Mouse (Mus musculus): ENCODE measurements at regions not wholly inside any gene's neighbourhood (a gene's known extent, or its start where the extent isn't known, plus 50 kb on each side); places are given as distances from the start of the nearest gene placed in this dataset.

DNA sequence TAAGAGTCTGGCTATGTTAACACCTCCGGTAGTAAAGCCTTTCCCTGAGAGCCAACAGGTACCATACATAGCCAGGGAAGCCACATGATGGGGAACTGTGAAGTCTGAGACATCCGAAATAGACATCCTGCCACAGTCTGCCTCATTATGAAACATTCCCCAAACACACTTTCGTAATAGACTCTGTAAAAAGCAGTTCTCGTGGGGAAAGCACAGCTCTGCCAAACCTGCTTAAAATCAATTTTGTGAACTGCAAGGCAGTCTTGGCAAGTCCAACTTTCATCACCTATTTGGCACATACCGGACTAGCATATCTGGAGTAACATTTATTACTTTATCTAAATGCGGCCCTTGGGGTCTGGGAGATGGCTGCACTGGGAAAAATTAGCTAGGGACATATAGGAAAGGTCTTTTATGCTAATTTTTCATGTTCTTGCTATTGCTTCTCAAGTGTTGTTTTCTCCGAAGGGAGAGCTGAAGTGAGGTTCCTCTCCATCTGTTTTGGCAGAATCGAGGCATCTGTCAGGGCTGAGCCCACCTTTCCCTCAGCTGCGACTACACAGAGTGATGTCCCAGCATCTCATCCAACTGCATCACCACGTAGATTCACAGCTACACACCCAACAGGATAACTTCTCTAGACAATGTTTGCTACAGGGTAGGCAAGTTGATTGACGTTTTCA, 86.8 kb upstream of the Phactr1 start:
- Histone ChIP-seq H3K4me1 (ENCODE audit: control insufficient read depth, insufficient read depth, low read depth, low read length) (no peaks in the 10 kb centered on the region), H3K9me3 (ENCODE audit: control insufficient read depth, low read length) (no peaks in the 10 kb centered on the region), H3K4me2 (ENCODE audit: low read length) (no peak overlapping the region), H3K27ac (ENCODE audit: low read depth, low read length) (no peak overlapping the region), H3K4me3 (ENCODE audit: low read length) (no peak overlapping the region), H3K27me3 (replicated peaks; ENCODE audit: control insufficient read depth, insufficient read depth, low read length) (no peaks in the 10 kb centered on the region), H3K9ac (ENCODE audit: low read depth, low read length) (no peak overlapping the region), H3K36me3 (ENCODE audit: control insufficient read depth, insufficient read depth, low read length) (no peaks in the 10 kb centered on the region)
- no peak for ATAC-seq
- 85% methylated on average over 11 of the region's 11 CpGs for WGBS

DNA sequence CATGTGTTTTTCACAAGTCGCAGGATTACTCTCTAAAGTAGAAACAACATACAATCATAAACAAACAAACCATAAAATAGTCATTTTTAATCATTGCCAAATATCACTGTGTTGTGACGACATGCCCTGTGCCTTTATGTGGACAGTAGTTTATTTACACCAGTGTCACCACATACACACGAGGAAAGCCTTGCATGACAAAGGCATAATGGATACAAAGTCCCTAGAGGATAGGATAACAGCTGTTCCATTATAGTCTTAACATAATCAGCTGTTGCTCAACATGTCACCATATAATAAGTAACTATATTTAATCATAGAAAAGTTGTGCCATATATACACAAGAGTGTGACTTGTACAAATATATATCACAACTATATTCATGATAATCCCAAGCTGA, 85.2 kb upstream of the Phactr1 start:
- Histone ChIP-seq H3K9ac (ENCODE audit: low read depth, low read length) (no peak overlapping the region), H3K36me3 (ENCODE audit: control insufficient read depth, insufficient read depth, low read length) (no peaks in the 10 kb centered on the region), H3K4me2 (ENCODE audit: low read length) (no peak overlapping the region), H3K9me3 (ENCODE audit: control insufficient read depth, low read length) (no peaks in the 10 kb centered on the region), H3K27ac (ENCODE audit: low read depth, low read length) (no peak overlapping the region), H3K4me1 (ENCODE audit: control insufficient read depth, insufficient read depth, low read depth, low read length) (no peaks in the 10 kb centered on the region), H3K4me3 (ENCODE audit: low read length) (no peak overlapping the region), H3K27me3 (replicated peaks; ENCODE audit: control insufficient read depth, insufficient read depth, low read length) (no peaks in the 10 kb centered on the region)
- 51% methylated on average over 3 of the region's 3 CpGs for WGBS
- no peak for ATAC-seq

- no peak overlapping the region for H3K4me3 ChIP-seq (ENCODE audit: low read length)
- H3K9ac ChIP-seq (ENCODE audit: low read depth, low read length): no peak overlapping the region
- no peaks in the 10 kb centered on the region for H3K36me3 ChIP-seq (ENCODE audit: control insufficient read depth, insufficient read depth, low read length)
- no peak overlapping the region for H3K27ac ChIP-seq (ENCODE audit: low read depth, low read length)
- H3K27me3 ChIP-seq (replicated peaks; ENCODE audit: control insufficient read depth, insufficient read depth, low read length): no peaks in the 10 kb centered on the region
- 82% methylated on average over 3 of the region's 3 CpGs for WGBS
- ATAC-seq: no peak
- H3K4me1 ChIP-seq (ENCODE audit: control insufficient read depth, insufficient read depth, low read depth, low read length): no peaks in the 10 kb centered on the region
- no peaks in the 10 kb centered on the region for H3K9me3 ChIP-seq (ENCODE audit: control insufficient read depth, low read length)
- H3K4me2 ChIP-seq (ENCODE audit: low read length): no peak overlapping the region
Measured at GRCm38 (mm10) chr13:42597781-42598180, 82.6 kb upstream of the Phactr1 start.

- Histone ChIP-seq H3K4me3 (ENCODE audit: low read length) (no peak overlapping the region), H3K27ac (ENCODE audit: low read depth, low read length) (no peak overlapping the region), H3K4me2 (ENCODE audit: low read length) (no peak overlapping the region), H3K4me1 (ENCODE audit: control insufficient read depth, insufficient read depth, low read depth, low read length) (no peaks in the 10 kb centered on the region), H3K9me3 (ENCODE audit: control insufficient read depth, low read length) (no peaks in the 10 kb centered on the region), H3K36me3 (ENCODE audit: control insufficient read depth, insufficient read depth, low read length) (no peaks in the 10 kb centered on the region), H3K9ac (ENCODE audit: low read depth, low read length) (no peak overlapping the region), H3K27me3 (replicated peaks; ENCODE audit: control insufficient read depth, insufficient read depth, low read length) (no peaks in the 10 kb centered on the region)
- 81% methylated on average over 4 of the region's 4 CpGs for WGBS
- ATAC-seq: no peak
Measured at GRCm38 (mm10) chr13:42603308-42603707, 77.1 kb upstream of the Phactr1 start.

DNA sequence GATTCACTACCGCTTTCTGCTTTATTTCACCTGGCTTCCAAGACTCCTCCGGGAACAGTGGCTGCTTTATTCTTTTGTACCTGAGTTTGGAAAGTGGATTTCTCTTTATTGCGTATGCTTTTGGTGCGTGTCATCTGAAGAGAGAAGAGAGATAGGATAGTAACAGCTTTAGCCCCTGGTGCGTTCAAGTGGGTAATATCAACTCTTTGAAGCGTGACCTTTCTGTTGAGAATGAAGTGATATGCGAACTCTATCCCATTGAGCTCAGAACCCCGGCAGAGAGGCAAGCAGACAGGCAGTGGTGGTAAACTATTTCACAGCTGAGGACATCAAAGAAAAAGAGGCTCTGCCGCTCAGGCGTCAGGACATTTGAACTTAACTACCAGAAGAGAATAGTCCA, 72.7 kb upstream of the Phactr1 start:
- no peak overlapping the region for H3K4me2 ChIP-seq (ENCODE audit: low read length)
- WGBS: 55% methylated on average over 10 of the region's 10 CpGs

GRCm38 (mm10) chr13:42608963-42609362, 71.5 kb upstream of the Phactr1 start:
- Histone ChIP-seq H3K4me1 (ENCODE audit: control insufficient read depth, insufficient read depth, low read depth, low read length) (no peaks in the 10 kb centered on the region), H3K4me3 (ENCODE audit: low read length) (no peak overlapping the region), H3K27ac (ENCODE audit: low read depth, low read length) (no peak overlapping the region), H3K9me3 (ENCODE audit: control insufficient read depth, low read length) (no peaks in the 10 kb centered on the region), H3K36me3 (ENCODE audit: control insufficient read depth, insufficient read depth, low read length) (no peaks in the 10 kb centered on the region), H3K4me2 (ENCODE audit: low read length) (no peak overlapping the region), H3K9ac (ENCODE audit: low read depth, low read length) (no peak overlapping the region), H3K27me3 (replicated peaks; ENCODE audit: control insufficient read depth, insufficient read depth, low read length) (no peaks in the 10 kb centered on the region)
- 31% methylated on average over 4 of the region's 4 CpGs for WGBS
- ATAC-seq: no peak

More for the DNA sequence above, 72.7 kb upstream of the Phactr1 start:
- no peak overlapping the region for H3K9ac ChIP-seq (ENCODE audit: low read depth, low read length)
- no peaks in the 10 kb centered on the region for H3K9me3 ChIP-seq (ENCODE audit: control insufficient read depth, low read length)
- no peaks in the 10 kb centered on the region for H3K27me3 ChIP-seq (replicated peaks; ENCODE audit: control insufficient read depth, insufficient read depth, low read length)
- H3K4me1 ChIP-seq (ENCODE audit: control insufficient read depth, insufficient read depth, low read depth, low read length): no peaks in the 10 kb centered on the region
- no peaks in the 10 kb centered on the region for H3K36me3 ChIP-seq (ENCODE audit: control insufficient read depth, insufficient read depth, low read length)
- H3K4me3 ChIP-seq (ENCODE audit: low read length): no peak overlapping the region
- H3K27ac ChIP-seq (ENCODE audit: low read depth, low read length): no peak overlapping the region
- no peak for ATAC-seq

DNA sequence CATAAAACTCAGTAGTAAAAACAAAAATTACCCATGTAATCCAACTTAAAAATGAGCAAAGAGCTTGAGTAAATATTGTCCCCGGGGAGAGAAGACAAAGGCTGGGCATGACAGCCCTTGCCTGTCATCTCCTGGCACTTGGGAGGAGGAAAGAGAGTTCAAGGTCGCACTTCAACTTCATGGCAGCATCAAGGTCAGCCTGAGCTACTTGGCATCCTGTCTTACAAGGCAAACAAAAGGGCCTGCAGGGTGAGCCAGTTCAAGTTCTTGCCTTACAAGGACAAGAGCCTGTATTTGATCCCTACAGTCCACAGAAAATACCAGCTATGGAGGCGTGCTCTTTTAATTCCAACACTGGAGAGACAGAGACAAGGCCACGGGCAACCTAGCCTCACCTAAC, 67.1 kb upstream of the Phactr1 start:
- 92% methylated on average over 4 of the region's 4 CpGs for WGBS
- Histone ChIP-seq H3K9ac (ENCODE audit: low read depth, low read length) (no peak overlapping the region), H3K9me3 (ENCODE audit: control insufficient read depth, low read length) (no peaks in the 10 kb centered on the region), H3K4me1 (ENCODE audit: control insufficient read depth, insufficient read depth, low read depth, low read length) (no peaks in the 10 kb centered on the region), H3K4me3 (ENCODE audit: low read length) (no peak overlapping the region), H3K27ac (ENCODE audit: low read depth, low read length) (no peak overlapping the region), H3K27me3 (replicated peaks; ENCODE audit: control insufficient read depth, insufficient read depth, low read length) (no peaks in the 10 kb centered on the region), H3K36me3 (ENCODE audit: control insufficient read depth, insufficient read depth, low read length) (no peaks in the 10 kb centered on the region), H3K4me2 (ENCODE audit: low read length) (no peak overlapping the region)
- no peak for ATAC-seq

DNA sequence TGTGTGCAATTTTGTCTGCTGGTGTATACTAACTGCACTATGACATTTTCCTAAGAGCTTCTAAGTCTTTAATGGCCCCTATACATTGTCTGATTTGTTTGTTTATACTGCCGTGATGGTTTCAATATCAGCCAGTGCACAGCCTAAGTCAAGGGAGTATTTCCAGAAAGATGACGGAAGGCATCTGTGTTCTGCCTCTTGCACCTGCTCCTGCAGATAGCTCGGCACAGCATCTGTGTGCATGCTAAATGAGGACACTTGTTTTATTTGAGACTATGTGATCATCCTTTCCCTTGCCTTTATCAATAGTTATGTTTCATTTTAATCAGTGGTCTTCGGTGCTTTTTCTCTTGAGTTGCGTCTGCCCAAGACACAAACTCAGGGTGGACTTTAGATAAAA, 64.6 kb upstream of the Phactr1 start:
- Histone ChIP-seq H3K9me3 (ENCODE audit: control insufficient read depth, low read length) (no peaks in the 10 kb centered on the region), H3K27ac (ENCODE audit: low read depth, low read length) (no peak overlapping the region), H3K36me3 (ENCODE audit: control insufficient read depth, insufficient read depth, low read length) (no peaks in the 10 kb centered on the region), H3K4me3 (ENCODE audit: low read length) (no peak overlapping the region), H3K9ac (ENCODE audit: low read depth, low read length) (no peak overlapping the region), H3K27me3 (replicated peaks; ENCODE audit: control insufficient read depth, insufficient read depth, low read length) (no peaks in the 10 kb centered on the region), H3K4me2 (ENCODE audit: low read length) (no peak overlapping the region), H3K4me1 (ENCODE audit: control insufficient read depth, insufficient read depth, low read depth, low read length) (no peaks in the 10 kb centered on the region)
- no peak for ATAC-seq
- WGBS: 86% methylated on average over 5 of the region's 5 CpGs

DNA sequence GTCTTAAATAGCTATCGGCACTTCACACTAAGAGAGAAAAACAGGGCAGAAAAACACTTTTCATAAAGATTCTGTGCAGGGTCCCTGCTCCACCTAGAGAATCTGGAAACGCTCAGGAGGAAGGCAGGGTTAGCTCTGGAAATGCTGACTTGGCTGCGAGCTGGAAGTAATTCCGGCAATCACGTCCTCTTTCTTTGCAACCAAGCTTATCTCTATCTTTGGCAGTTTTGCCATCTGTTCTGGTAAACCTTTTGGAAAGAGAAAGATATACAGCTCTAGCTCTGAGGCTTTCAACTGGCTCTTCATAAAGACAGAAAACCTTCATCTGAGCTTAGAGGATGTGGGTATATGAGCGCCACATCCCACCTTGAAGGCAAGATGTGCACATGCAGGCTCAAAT, 63.2 kb upstream of the Phactr1 start:
- 95% methylated on average over 6 of the region's 6 CpGs for WGBS
- no peaks in the 10 kb centered on the region for H3K9me3 ChIP-seq (ENCODE audit: control insufficient read depth, low read length)
- no peak overlapping the region for H3K9ac ChIP-seq (ENCODE audit: low read depth, low read length)
- H3K27ac ChIP-seq (ENCODE audit: low read depth, low read length): no peak overlapping the region
- ATAC-seq: no peak
- H3K4me1 ChIP-seq (ENCODE audit: control insufficient read depth, insufficient read depth, low read depth, low read length): no peaks in the 10 kb centered on the region
- H3K27me3 ChIP-seq (replicated peaks; ENCODE audit: control insufficient read depth, insufficient read depth, low read length): no peaks in the 10 kb centered on the region
- no peak overlapping the region for H3K4me3 ChIP-seq (ENCODE audit: low read length)
- H3K36me3 ChIP-seq (ENCODE audit: control insufficient read depth, insufficient read depth, low read length): no peaks in the 10 kb centered on the region
- H3K4me2 ChIP-seq (ENCODE audit: low read length): no peak overlapping the region

DNA sequence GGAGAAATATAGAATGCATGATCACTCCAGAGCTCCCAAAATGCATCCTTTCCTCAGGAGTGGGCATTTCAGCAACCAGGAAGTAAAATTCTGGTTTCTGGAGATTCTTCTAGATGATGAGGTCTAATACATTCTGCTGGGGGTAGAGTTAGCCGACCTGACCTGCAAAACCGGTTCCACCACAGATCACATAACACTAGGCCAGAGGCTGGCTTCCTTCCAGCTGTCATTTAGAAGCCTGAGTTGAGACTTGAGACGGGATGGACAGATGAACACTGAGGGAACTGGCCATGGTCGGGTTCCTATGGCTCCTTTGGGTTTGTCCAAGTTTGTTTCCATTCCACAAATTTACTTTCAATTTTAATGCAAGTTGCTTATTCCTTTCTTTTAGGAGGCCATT, 62.6 kb upstream of the Phactr1 start:
- H3K27me3 ChIP-seq (replicated peaks; ENCODE audit: control insufficient read depth, insufficient read depth, low read length): no peaks in the 10 kb centered on the region
- 60% methylated on average over 4 of the region's 4 CpGs for WGBS
- no peak for ATAC-seq
- H3K9ac ChIP-seq (ENCODE audit: low read depth, low read length): no peak overlapping the region
- H3K4me3 ChIP-seq (ENCODE audit: low read length): no peak overlapping the region
- no peak overlapping the region for H3K4me2 ChIP-seq (ENCODE audit: low read length)
- H3K4me1 ChIP-seq (ENCODE audit: control insufficient read depth, insufficient read depth, low read depth, low read length): no peaks in the 10 kb centered on the region
- no peak overlapping the region for H3K27ac ChIP-seq (ENCODE audit: low read depth, low read length)
- H3K9me3 ChIP-seq (ENCODE audit: control insufficient read depth, low read length): no peaks in the 10 kb centered on the region
- H3K36me3 ChIP-seq (ENCODE audit: control insufficient read depth, insufficient read depth, low read length): no peaks in the 10 kb centered on the region

All from hindbrain, embryonic 16.5 days (tissue).